Mouse (Mus musculus) hindbrain, embryonic 10.5 days (tissue): ENCODE data around the gene Stk39. TPM values are rescaled to one million over a fixed set of nuclear protein-coding genes. Genes with fewer than 3 reads are reported as not detected.
A peak's percentile ranks its signal among the peaks of the same experiment; 100 is the strongest.

Source experiments
- DNase-seq: peaks from one replicate; pipeline ENCODE4 v3.0.0-alpha.2; 2017; ENCODE audit warnings: low spot score
- H3K27ac ChIP-seq: fragments of 300-500 bp; sonication (generic); 2 replicates; pipeline ENCODE4 v1.5.1; 2016; ENCODE audit warnings: mild to moderate bottlenecking, moderate library complexity
- H3K27me3 ChIP-seq: fragments of 300-500 bp; sonication (generic); 2 replicates; pipeline ENCODE4 v1.6.1; 2016; ENCODE audit warnings: mild to moderate bottlenecking; ENCODE audit not compliant: poor library complexity, insufficient read depth, severe bottlenecking
- H3K36me3 ChIP-seq: fragments of 300-500 bp; sonication (generic); 2 replicates; pipeline ENCODE4 v1.6.1; 2016; ENCODE audit warnings: mild to moderate bottlenecking, moderate library complexity
- H3K4me1 ChIP-seq: fragments of 300-500 bp; sonication (generic); replicated peaks from 2 replicates; pipeline ENCODE4 v1.6.1; 2016; ENCODE audit warnings: mild to moderate bottlenecking
- H3K4me3 ChIP-seq: fragments of 300-500 bp; sonication (generic); 2 replicates; pipeline ENCODE4 v1.5.1; 2016; ENCODE audit warnings: mild to moderate bottlenecking, moderate library complexity
- H3K9me3 ChIP-seq: fragments of 300-500 bp; sonication (generic); 2 replicates; pipeline ENCODE4 v1.6.1; 2016; ENCODE audit warnings: mild to moderate bottlenecking, moderate library complexity
- WGBS: fragments of 180-500 bp; shearing (Covaris S2); methylation state at CpG from one replicate; pipeline ENCODE4 v1.1.7; 2016; 5-methylcytosine and 5-hydroxymethylcytosine counted together
- polyA plus RNA-seq: library from polyadenylated mRNA; unstranded; fragments of >200 nt; fragmentation: Nextera tagmentation; extraction: Ambion mirVana; gene quantifications from 2 replicates; pipeline ENCODE4 v1.2.1, GENCODE M21; 2016

The Stk39 gene
- polyA plus RNA-seq, 1 experiment from 2014 or later, result 37.3 TPM

DNA sequence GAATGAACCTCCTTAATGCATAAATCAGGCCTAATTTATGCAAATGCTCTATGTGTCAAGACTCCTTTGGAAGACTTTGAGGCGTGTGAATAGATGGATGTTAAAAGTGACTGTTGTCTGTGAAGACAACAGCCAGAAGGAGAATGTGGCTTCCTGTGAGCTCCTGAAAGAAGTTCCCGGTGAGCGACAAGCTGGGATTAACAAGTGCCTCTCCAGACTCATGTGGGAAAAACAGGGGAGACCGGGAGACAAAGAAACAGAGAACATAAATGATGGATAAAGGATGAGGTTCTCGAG is 105.2 kb downstream of the Stk39 start:
- H3K27me3 ChIP-seq, result no peaks in the 10 kb centered on the region
- H3K36me3 ChIP-seq, result no peaks in the 10 kb centered on the region
- H3K27ac ChIP-seq, result peak overlapping the region; percentile 93
- H3K9me3 ChIP-seq, result no peaks in the 10 kb centered on the region
- WGBS, result 10% methylated on average over 5 of the region's 5 CpGs
- 0 out of 2 replicates have a peak overlapping the region, but pooled peaks have one; percentile 51 for H3K4me3 ChIP-seq
- peaks cover 84% of the 10 kb centered on the region for H3K4me1 ChIP-seq
- peak; percentile 47 for DNase-seq

- Histone ChIP-seq H3K4me3 (peak overlapping the region; percentile 51), H3K4me1 (peaks cover 88% of the 10 kb centered on the region), H3K27ac (peak overlapping the region; percentile 93), H3K36me3 (no peaks in the 10 kb centered on the region), H3K27me3 (no peaks in the 10 kb centered on the region), H3K9me3 (no peaks in the 10 kb centered on the region)
- DNase-seq, result peak; percentile 75
- WGBS, result 5% methylated on average over 18 of the region's 18 CpGs
Observed at GRCm38 (mm10) chr2:68366091-68366896, 105.8 kb downstream of the Stk39 start.

GRCm38 (mm10) chr2:68365504-68365903 is 106.6 kb downstream of the Stk39 start:
- H3K36me3 ChIP-seq, result no peaks in the 10 kb centered on the region
- 27% methylated on average over 7 of the region's 7 CpGs for WGBS
- H3K9me3 ChIP-seq, result no peaks in the 10 kb centered on the region
- DNase-seq, result peak; percentile 27
- H3K4me1 ChIP-seq, result peaks cover 87% of the 10 kb centered on the region
- peak overlapping the region; percentile 51 for H3K4me3 ChIP-seq
- peak overlapping the region; percentile 93 for H3K27ac ChIP-seq
- no peaks in the 10 kb centered on the region for H3K27me3 ChIP-seq

GRCm38 (mm10) chr2:68364181-68364900 is 107.7 kb downstream of the Stk39 start:
- no peaks in the 10 kb centered on the region for H3K9me3 ChIP-seq
- H3K4me3 ChIP-seq, result peak overlapping the region; percentile 34
- H3K36me3 ChIP-seq, result no peaks in the 10 kb centered on the region; the same call in 1 of the 2 replicates
- H3K27ac ChIP-seq, result peak overlapping the region; percentile 76
- DNase-seq, result peak; percentile 58
- H3K4me1 ChIP-seq, result peaks cover 76% of the 10 kb centered on the region
- no peaks in the 10 kb centered on the region for H3K27me3 ChIP-seq
- 20% methylated on average over 12 of the region's 12 CpGs for WGBS

DNA sequence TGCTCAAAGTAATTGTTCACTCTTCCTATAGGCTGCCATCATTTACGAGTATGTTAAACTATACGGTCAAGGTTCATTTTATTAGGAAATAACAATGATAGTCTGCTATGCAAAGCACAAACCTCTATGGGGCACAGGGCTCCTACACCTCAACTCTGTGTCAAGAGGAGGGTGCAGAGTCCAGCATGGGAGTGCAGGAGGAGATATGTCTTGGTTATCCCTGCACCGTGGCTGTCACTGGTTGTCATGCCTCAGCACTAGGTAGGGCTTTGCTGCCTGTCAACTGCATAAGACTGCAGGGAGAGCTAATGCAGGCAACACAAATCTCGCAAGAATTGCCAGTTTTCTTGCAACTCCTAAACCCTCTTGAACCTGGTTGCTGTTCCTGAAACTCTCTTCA is 108.9 kb downstream of the Stk39 start:
- DNase-seq, result no peak
- peaks cover 69% of the 10 kb centered on the region for H3K4me1 ChIP-seq
- peak overlapping the region; percentile 30; the same call in 1 of the 2 replicates for H3K27ac ChIP-seq
- no peaks in the 10 kb centered on the region for H3K27me3 ChIP-seq
- WGBS, result 85% methylated on average over 4 of the region's 4 CpGs
- no peaks in the 10 kb centered on the region for H3K9me3 ChIP-seq
- peaks cover 9% of the 10 kb centered on the region for H3K36me3 ChIP-seq
- H3K4me3 ChIP-seq, result no peak overlapping the region

GRCm38 (mm10) chr2:68361701-68362100 is 110.4 kb downstream of the Stk39 start:
- no peak overlapping the region for H3K4me3 ChIP-seq
- H3K4me1 ChIP-seq, result peaks cover 54% of the 10 kb centered on the region
- no peaks in the 10 kb centered on the region for H3K9me3 ChIP-seq
- H3K27me3 ChIP-seq, result no peaks in the 10 kb centered on the region
- peak overlapping the region; percentile 36 for H3K27ac ChIP-seq
- no peak for DNase-seq
- 42% methylated on average over 5 of the region's 5 CpGs for WGBS
- peaks cover 21% of the 10 kb centered on the region for H3K36me3 ChIP-seq

- 16% methylated on average over 6 of the region's 6 CpGs for WGBS
- H3K27ac ChIP-seq, result no peak overlapping the region
- H3K27me3 ChIP-seq, result no peaks in the 10 kb centered on the region
- H3K36me3 ChIP-seq, result peaks cover 54% of the 10 kb centered on the region
- no peaks in the 10 kb centered on the region for H3K9me3 ChIP-seq
- peaks cover 32% of the 10 kb centered on the region for H3K4me1 ChIP-seq
- no peak for DNase-seq
- H3K4me3 ChIP-seq, result no peak overlapping the region
Observed at GRCm38 (mm10) chr2:68350621-68351020, 121.4 kb downstream of the Stk39 start.

DNA sequence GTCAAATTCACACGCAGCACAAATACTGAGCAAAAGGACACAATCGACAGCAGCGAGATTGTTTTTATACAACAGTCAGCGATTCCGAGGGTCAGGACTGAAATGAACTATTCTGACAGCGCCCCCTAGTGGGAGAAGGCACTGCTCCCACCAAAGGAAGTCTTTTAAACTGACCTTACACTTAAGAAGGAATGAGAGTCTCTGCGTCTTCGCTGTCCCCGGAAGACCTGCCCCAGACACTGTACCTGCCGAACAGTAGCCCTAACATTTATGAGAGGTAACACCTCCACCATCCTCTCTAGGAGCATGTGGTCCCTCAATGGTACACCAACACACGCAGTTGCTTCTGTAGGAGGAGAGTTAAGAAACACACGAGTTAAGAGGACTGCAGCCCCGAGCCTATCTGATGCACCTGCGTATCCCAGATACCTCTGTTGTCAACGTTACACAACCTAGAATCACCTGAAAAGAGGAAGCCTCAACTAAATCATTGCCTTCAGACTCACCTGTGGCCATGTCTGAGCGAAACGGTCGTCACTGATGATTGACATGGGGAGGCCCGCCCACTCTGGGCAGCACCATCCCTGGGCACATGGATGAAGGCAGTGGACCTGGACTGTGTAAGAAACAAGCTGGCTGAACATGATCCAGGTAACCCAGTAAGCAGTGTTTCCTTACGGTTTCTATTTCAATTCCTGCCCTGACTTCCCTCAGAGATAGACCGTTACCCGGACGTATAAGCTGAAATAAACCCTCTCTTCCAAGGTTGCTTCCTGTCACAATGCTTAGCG is 122.3 kb downstream of the Stk39 start:
- Histone ChIP-seq H3K36me3 (peaks cover 61% of the 10 kb centered on the region), H3K27ac (no peak overlapping the region), H3K4me3 (no peak overlapping the region), H3K27me3 (no peaks in the 10 kb centered on the region), H3K4me1 (peaks cover 32% of the 10 kb centered on the region), H3K9me3 (no peaks in the 10 kb centered on the region)
- 60% methylated on average over 24 of the region's 24 CpGs for WGBS
- DNase-seq, result peak; percentile 79

- Histone ChIP-seq H3K36me3 (peaks cover 61% of the 10 kb centered on the region), H3K4me1 (peaks cover 32% of the 10 kb centered on the region), H3K27me3 (no peaks in the 10 kb centered on the region), H3K27ac (peak overlapping the region; percentile 86; the same call in 1 of the 2 replicates), H3K4me3 (no peak overlapping the region), H3K9me3 (no peaks in the 10 kb centered on the region)
- DNase-seq, result no peak
- 86% methylated on average over 12 of the region's 12 CpGs for WGBS
Observed at GRCm38 (mm10) chr2:68348966-68349365, 123.1 kb downstream of the Stk39 start.

DNA sequence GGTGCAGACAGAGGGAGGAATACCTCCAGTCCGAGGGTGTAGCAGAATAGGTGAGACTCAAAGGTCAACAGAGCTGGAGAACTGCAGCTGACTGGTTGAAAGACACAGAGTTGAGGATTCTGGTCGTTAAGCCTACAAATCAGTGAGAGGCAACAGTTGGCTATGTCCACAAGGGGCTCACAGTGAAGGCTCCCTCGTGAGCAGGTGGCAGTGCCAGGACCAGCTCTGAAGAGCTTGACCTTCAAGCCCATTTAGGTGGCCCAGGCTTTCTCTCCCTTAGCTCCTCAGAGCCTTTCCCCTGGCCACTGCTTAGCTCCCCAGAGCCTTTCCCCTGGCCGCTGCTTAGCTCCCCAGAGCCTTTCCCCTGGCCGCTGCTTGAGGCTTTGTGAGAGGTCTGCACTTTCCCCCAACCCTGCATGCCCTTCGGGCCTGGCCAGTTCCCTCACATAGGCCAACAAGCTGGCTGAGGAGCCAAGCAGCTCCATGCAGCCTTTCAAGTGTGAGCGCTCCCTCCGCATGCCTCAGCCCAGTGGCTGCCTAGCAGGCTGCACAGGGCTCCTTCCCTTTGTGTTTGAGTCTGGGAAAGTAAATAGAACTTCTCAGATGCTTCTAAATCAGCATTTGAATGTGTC is 125.3 kb downstream of the Stk39 start:
- Histone ChIP-seq H3K27me3 (no peaks in the 10 kb centered on the region), H3K36me3 (peaks cover 66% of the 10 kb centered on the region), H3K9me3 (no peaks in the 10 kb centered on the region), H3K27ac (peak overlapping the region; percentile 86), H3K4me1 (peaks cover 32% of the 10 kb centered on the region), H3K4me3 (no peak overlapping the region)
- WGBS, result 25% methylated on average over 8 of the region's 8 CpGs
- DNase-seq, result peak; percentile 53

GRCm38 (mm10) chr2:68345269-68345668 is 126.8 kb downstream of the Stk39 start:
- H3K4me1 ChIP-seq, result peaks cover 32% of the 10 kb centered on the region
- H3K27ac ChIP-seq, result peak overlapping the region; percentile 18; the same call in 1 of the 2 replicates
- peaks cover 71% of the 10 kb centered on the region for H3K36me3 ChIP-seq
- H3K4me3 ChIP-seq, result no peak overlapping the region
- WGBS, result 89% methylated on average over 9 of the region's 9 CpGs
- H3K9me3 ChIP-seq, result no peaks in the 10 kb centered on the region
- DNase-seq, result no peak
- H3K27me3 ChIP-seq, result no peaks in the 10 kb centered on the region

GRCm38 (mm10) chr2:68343751-68344150 is 128.3 kb downstream of the Stk39 start:
- Histone ChIP-seq H3K4me1 (peaks cover 25% of the 10 kb centered on the region), H3K36me3 (peaks cover 69% of the 10 kb centered on the region), H3K4me3 (no peak overlapping the region), H3K27ac (no peak overlapping the region), H3K27me3 (no peaks in the 10 kb centered on the region), H3K9me3 (no peaks in the 10 kb centered on the region)
- WGBS, result 89% methylated on average over 4 of the region's 4 CpGs
- DNase-seq, result no peak
